In genomic region chr2:165601605-165602004, GRCm38 (mm10) we compare ENCODE assay signal across 18 mouse cellular contexts. TPM values are rescaled to one million over a fixed set of nuclear protein-coding genes. Genes with fewer than 3 reads are reported as not detected.
DNase-seq lines count a peak whose midpoint lies in the region; ATAC-seq and TF ChIP-seq lines count a peak whose summit lies in the region.
"Had no signal": no experiment of that assay in that cellular context is flagged by ENCODE, and none has a peak within 500 bp of the region (broad histone marks: within the 10 kb centered on the region; RNA-seq: fewer than 3 reads in every experiment).

No protein-coding gene starts in this region.

- H3K27ac ChIP-seq in hindbrain, embryonic 10.5 days: peak overlapping the region; percentile 29; the same call in 1 of the 2 replicates
- H3K27ac ChIP-seq in hindbrain, embryonic 16.5 days (ENCODE audit: low read depth, low read length): no peak overlapping the region
- H3K27ac ChIP-seq in CH12.LX (ENCODE audit: insufficient read depth, low read depth): no peak overlapping the region
- peak overlapping the region; percentile 67 for H3K27ac ChIP-seq in embryonic facial prominence, embryonic 12.5 days
- H3K27ac ChIP-seq in hindbrain, embryonic 12.5 days: no peak overlapping the region
- H3K27ac ChIP-seq: heart, adult 2 months; heart, embryonic 15.5 days; midbrain, embryonic 13.5 days had no signal

- peaks cover 17% of the 10 kb centered on the region for H3K27me3 ChIP-seq in hindbrain, embryonic 10.5 days (ENCODE audit: insufficient read depth, poor library complexity, severe bottlenecking)
- no peaks in the 10 kb centered on the region for H3K27me3 ChIP-seq in hindbrain, embryonic 16.5 days (replicated peaks; ENCODE audit: control insufficient read depth, insufficient read depth, low read length)
- peaks cover 84% of the 10 kb centered on the region for H3K27me3 ChIP-seq in CH12.LX (replicated peaks)
- H3K27me3 ChIP-seq in embryonic facial prominence, embryonic 12.5 days: peaks cover 2% of the 10 kb centered on the region; the same call in 1 of the 2 replicates
- no peaks in the 10 kb centered on the region for H3K27me3 ChIP-seq in hindbrain, embryonic 12.5 days

- H3K36me3 ChIP-seq in hindbrain, embryonic 10.5 days: no peaks in the 10 kb centered on the region
- no peaks in the 10 kb centered on the region for H3K36me3 ChIP-seq in hindbrain, embryonic 16.5 days (ENCODE audit: control insufficient read depth, insufficient read depth, low read length)
- no peaks in the 10 kb centered on the region for H3K36me3 ChIP-seq in CH12.LX (replicated peaks in 1 of 2; ENCODE audit: control insufficient read depth in 1 of 2, insufficient read depth in 1 of 2, low read length in 1 of 2)
- H3K36me3 ChIP-seq in embryonic facial prominence, embryonic 12.5 days: no peaks in the 10 kb centered on the region
- no peaks in the 10 kb centered on the region for H3K36me3 ChIP-seq in hindbrain, embryonic 12.5 days
- H3K36me3 ChIP-seq: heart, embryonic 15.5 days; midbrain, embryonic 13.5 days had no signal

- no peak overlapping the region for H3K9ac ChIP-seq in hindbrain, embryonic 16.5 days (ENCODE audit: low read depth, low read length)
- no peak overlapping the region for H3K9ac ChIP-seq in CH12.LX (ENCODE audit: insufficient read depth, low read depth)
- H3K9ac ChIP-seq in embryonic facial prominence, embryonic 12.5 days: no peak overlapping the region
- no peak overlapping the region for H3K9ac ChIP-seq in hindbrain, embryonic 12.5 days
- H3K9ac ChIP-seq: heart, embryonic 15.5 days; midbrain, embryonic 13.5 days had no signal

- DNase-seq in hindbrain, embryonic 10.5 days (ENCODE audit: low spot score): no peak
- no peak for DNase-seq in CH12.LX (ENCODE audit: extremely low read depth)
- peak; percentile 35 for DNase-seq in lung, postnatal 25 days (ENCODE audit: low spot score)
- DNase-seq in layer of hippocampus, adult 9-10 months (ENCODE audit: low spot score): no peak
- DNase-seq in heart, adult 11 months: no peak
- DNase-seq: cerebellum, adult 8-10 months; heart, adult 2 months; kidney, adult 8-10 months; liver; right cerebral cortex, postnatal 14 days had no signal

- WGBS in hindbrain, embryonic 10.5 days: 59% methylated on average over 8 of the region's 8 CpGs
- 70% methylated on average over 8 of the region's 8 CpGs for WGBS in hindbrain, embryonic 16.5 days
- 48% methylated on average over 8 of the region's 8 CpGs for WGBS in embryonic facial prominence, embryonic 12.5 days
- 67% methylated on average over 8 of the region's 8 CpGs for WGBS in hindbrain, embryonic 12.5 days

- TF ChIP-seq POLR2A in CH12.LX (IDR thresholded peaks at IDR 0.05; ENCODE audit: low read depth, low read length): no peak

- TF ChIP-seq CTCF in CH12.LX (conservative IDR thresholded peaks at IDR 0.05 in 1 of 2, IDR thresholded peaks at IDR 0.05 in 1 of 2; ENCODE audit: low read depth in 2 of 2, low read length in 2 of 2): no peak

- peaks cover 80% of the 10 kb centered on the region for H3K4me1 ChIP-seq in hindbrain, embryonic 10.5 days (replicated peaks)
- peaks cover 4% of the 10 kb centered on the region; the same call in 1 of the 2 replicates for H3K4me1 ChIP-seq in hindbrain, embryonic 16.5 days (ENCODE audit: control insufficient read depth, insufficient read depth, low read depth, low read length)
- no peaks in the 10 kb centered on the region for H3K4me1 ChIP-seq in CH12.LX (ENCODE audit: control insufficient read depth in 1 of 2, insufficient read depth in 2 of 2)
- H3K4me1 ChIP-seq in embryonic facial prominence, embryonic 12.5 days: peaks cover 61% of the 10 kb centered on the region
- peaks cover 44% of the 10 kb centered on the region for H3K4me1 ChIP-seq in hindbrain, embryonic 12.5 days
- H3K4me1 ChIP-seq: heart, embryonic 15.5 days had no signal

- H3K79me2 ChIP-seq in CH12.LX (replicated peaks; ENCODE audit: control insufficient read depth, extremely low read depth, insufficient read depth, poor library complexity, severe bottlenecking): no peaks in the 10 kb centered on the region

- dilution Hi-C loops in CH12.LX (cut with MboI; ENCODE audit: extremely low pct_ligation_motif_present, extremely low pct_unique_long_range_greater_than_20kb, low sequenced_read_pairs): no loop called here

- no peak for TF ChIP-seq EP300 in CH12.LX (IDR thresholded peaks at IDR 0.05; ENCODE audit: low read length)

- ATAC-seq in hindbrain, embryonic 16.5 days: no peak
- no peak for ATAC-seq in embryonic facial prominence, embryonic 12.5 days (ENCODE audit: insufficient number of reproducible peaks, insufficient read depth, low FRiP score, low TSS enrichment)
- no peak for ATAC-seq in hindbrain, embryonic 12.5 days (ENCODE audit: low FRiP score)
- ATAC-seq: inflammation-experienced regulatory T-cells, adult 6 months; midbrain, embryonic 13.5 days had no signal

- H3K4me3 ChIP-seq in hindbrain, embryonic 10.5 days: no peak overlapping the region
- no peak overlapping the region for H3K4me3 ChIP-seq in hindbrain, embryonic 16.5 days (ENCODE audit: low read length)
- H3K4me3 ChIP-seq in CH12.LX (replicated peaks in 1 of 3; ENCODE audit: low read depth in 2 of 3, low read length in 2 of 3, poor library complexity in 1 of 3): no peak overlapping the region
- no peak overlapping the region for H3K4me3 ChIP-seq in embryonic facial prominence, embryonic 12.5 days
- no peak overlapping the region for H3K4me3 ChIP-seq in hindbrain, embryonic 12.5 days
- H3K4me3 ChIP-seq: heart, adult 2 months; heart, embryonic 15.5 days; midbrain, embryonic 13.5 days; myocyte had no signal

- TF ChIP-seq RAD21 in CH12.LX (IDR thresholded peaks at IDR 0.05; ENCODE audit: low read depth, low read length): no peak

- in situ Hi-C loops in CH12.LX (cut with MboI; ENCODE audit: low pct_ligation_motif_present, low pct_unique_long_range_greater_than_20kb, low sequenced_read_pairs): no loop called here

- no peak overlapping the region for H3K4me2 ChIP-seq in hindbrain, embryonic 16.5 days (ENCODE audit: low read length)
- H3K4me2 ChIP-seq in CH12.LX (ENCODE audit: insufficient read depth, low read depth, poor library complexity, severe bottlenecking): 0 out of 2 replicates have a peak overlapping the region, but pooled peaks have one; percentile 7
- H3K4me2 ChIP-seq in embryonic facial prominence, embryonic 12.5 days (replicated peaks): no peak overlapping the region
- no peak overlapping the region for H3K4me2 ChIP-seq in hindbrain, embryonic 12.5 days (replicated peaks)
- H3K4me2 ChIP-seq: heart, embryonic 15.5 days; midbrain, embryonic 13.5 days had no signal

- no peaks in the 10 kb centered on the region for H3K9me3 ChIP-seq in hindbrain, embryonic 10.5 days
- no peaks in the 10 kb centered on the region for H3K9me3 ChIP-seq in hindbrain, embryonic 16.5 days (ENCODE audit: control insufficient read depth, low read length)
- H3K9me3 ChIP-seq in CH12.LX (replicated peaks; ENCODE audit: low read length): no peaks in the 10 kb centered on the region
- no peaks in the 10 kb centered on the region for H3K9me3 ChIP-seq in embryonic facial prominence, embryonic 12.5 days
- no peaks in the 10 kb centered on the region for H3K9me3 ChIP-seq in hindbrain, embryonic 12.5 days (replicated peaks)
- H3K9me3 ChIP-seq: heart, embryonic 15.5 days; midbrain, embryonic 13.5 days had no signal

TF ChIP-seq in CH12.LX, 34 proteins besides CTCF, POLR2A, EP300 and RAD21:
- TF ChIP-seq GABPA (IDR thresholded peaks at IDR 0.05; ENCODE audit: insufficient replicate concordance, low read depth, low read length) (no peak), SIN3A (IDR thresholded peaks at IDR 0.05; ENCODE audit: low read length) (no peak), ZNF384 (IDR thresholded peaks at IDR 0.05; ENCODE audit: low read depth, low read length) (no peak), BHLHE40 (IDR thresholded peaks at IDR 0.05; ENCODE audit: low read depth, low read length) (no peak), USF1 (IDR thresholded peaks at IDR 0.05; ENCODE audit: low read depth, low read length) (no peak)
TF ChIP-seq in CH12.LX: peak in this region for 0.

RNA-seq across cellular contexts. Expression of gene Eya2, which starts 6.8 kb away (rescaled TPM):
- polyA plus RNA-seq in hindbrain, embryonic 10.5 days (2016; fragmentation: Nextera tagmentation; extraction: Ambion mirVana): 28.1 and 32.8 TPM in 2 replicates
- polyA plus RNA-seq in hindbrain, embryonic 16.5 days (2015; fragmentation: Nextera tagmentation; extraction: Ambion mirVana): 8.1 and 12.1 TPM in 2 replicates
- total RNA-seq in CH12.LX (2012; rRNA removed) (not detected in 2 replicates), CH12.LX (2014; rRNA removed) (not detected in 2 replicates)
- polyA plus RNA-seq in CH12.LX (2012; ENCODE audit: insufficient read length, low read depth): not detected in 2 replicates
- 22.5 and 23.5 TPM in 2 replicates for polyA plus RNA-seq in embryonic facial prominence, embryonic 12.5 days (2016; fragmentation: Nextera tagmentation; extraction: Ambion mirVana)
- polyA plus RNA-seq in hindbrain, embryonic 12.5 days (2016; fragmentation: Nextera tagmentation; extraction: Ambion mirVana): 15.2 and 20.2 TPM in 2 replicates
- total RNA-seq: MEL had no signal

Comparison
In these comparisons a context has a peak if more than half of its experiments do, and no peak if none do; other contexts are left out.
1. H3K27ac ChIP-seq: peak in hindbrain, embryonic 10.5 days (single experiment) and embryonic facial prominence, embryonic 12.5 days (single experiment); none in hindbrain, embryonic 16.5 days (single experiment), CH12.LX (single experiment) and hindbrain, embryonic 12.5 days (single experiment).